ENCODE assay signal across 25 mouse cellular contexts in the genomic region with DNA sequence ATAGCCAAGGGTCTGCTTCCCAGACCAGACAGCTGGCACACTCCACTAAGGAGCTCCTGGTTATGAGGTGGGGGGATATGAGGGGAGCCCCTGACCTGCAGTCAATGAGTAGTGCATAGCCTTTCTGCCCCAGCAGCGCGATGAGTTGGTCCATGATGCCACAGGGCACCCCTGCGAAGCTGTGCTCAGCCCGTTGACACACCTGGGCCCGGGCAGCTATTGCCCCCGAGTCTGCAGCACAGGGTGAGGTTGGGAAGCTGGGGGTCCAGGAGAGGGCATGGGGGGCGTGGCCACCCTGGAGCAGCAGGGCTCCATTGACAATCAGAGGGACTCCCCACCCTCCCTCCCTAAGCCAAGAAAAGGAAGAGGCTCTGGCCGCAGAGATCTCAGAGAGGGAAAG. TPM values are rescaled to one million over a fixed set of nuclear protein-coding genes. Genes with fewer than 3 reads are reported as not detected.
A peak's percentile ranks its signal among the peaks of the same experiment; 100 is the strongest.
DNase-seq lines count a peak whose midpoint lies in the region; ATAC-seq and TF ChIP-seq lines count a peak whose summit lies in the region.
"Had no signal": no experiment of that assay in that cellular context is flagged by ENCODE, and none has a peak within 500 bp of the region (broad histone marks: within the 10 kb centered on the region; RNA-seq: fewer than 3 reads in every experiment).

No protein-coding gene starts in this region.

- H3K4me1 ChIP-seq in cerebellum, adult 2 months (ENCODE audit: control insufficient read depth, insufficient read depth, low read length) = peaks cover 41% of the 10 kb centered on the region
- peaks cover 11% of the 10 kb centered on the region for H3K4me1 ChIP-seq in hindbrain, embryonic 16.5 days (ENCODE audit: control insufficient read depth, insufficient read depth, low read depth, low read length)
- peaks cover 21% of the 10 kb centered on the region for H3K4me1 ChIP-seq in hindbrain, embryonic 14.5 days (replicated peaks; ENCODE audit: control insufficient read depth, insufficient read depth, low read length)

- WGBS in cerebellum, adult 2 months = 30% methylated on average over 8 of the region's 8 CpGs
- WGBS in hindbrain, embryonic 16.5 days = 79% methylated on average over 8 of the region's 8 CpGs
- 95% methylated on average over 8 of the region's 8 CpGs for WGBS in hindbrain, embryonic 14.5 days

- no peaks in the 10 kb centered on the region for H3K27me3 ChIP-seq in cerebellum, adult 2 months (ENCODE audit: control insufficient read depth, insufficient read depth, low read length)
- H3K27me3 ChIP-seq in hindbrain, embryonic 16.5 days (replicated peaks; ENCODE audit: control insufficient read depth, insufficient read depth, low read length) = no peaks in the 10 kb centered on the region
- H3K27me3 ChIP-seq in hindbrain, embryonic 14.5 days (ENCODE audit: control insufficient read depth, insufficient read depth, low read length) = no peaks in the 10 kb centered on the region
- H3K27me3 ChIP-seq: forebrain, embryonic 12.5 days; heart, embryonic 13.5 days; Patski had no signal

- no peaks in the 10 kb centered on the region; the same call in 1 of the 2 replicates for H3K36me3 ChIP-seq in hindbrain, embryonic 16.5 days (ENCODE audit: control insufficient read depth, insufficient read depth, low read length)
- no peaks in the 10 kb centered on the region; the same call in 1 of the 2 replicates for H3K36me3 ChIP-seq in hindbrain, embryonic 14.5 days (replicated peaks; ENCODE audit: control insufficient read depth, insufficient read depth)

- H3K27ac ChIP-seq in cerebellum, adult 2 months (ENCODE audit: insufficient read depth, low read length) = peak overlapping the region; percentile 60
- peak overlapping the region; percentile 54 for H3K27ac ChIP-seq in hindbrain, embryonic 16.5 days (ENCODE audit: low read depth, low read length)
- H3K27ac ChIP-seq in hindbrain, embryonic 14.5 days = no peak overlapping the region
- H3K27ac ChIP-seq: forebrain, embryonic 12.5 days; heart, embryonic 13.5 days; kidney, postnatal 0 days; liver, embryonic 13.5 days had no signal

- ATAC-seq in hindbrain, embryonic 16.5 days = no peak
- no peak for ATAC-seq in hindbrain, embryonic 14.5 days (ENCODE audit: low FRiP score)
- ATAC-seq: intestine, embryonic 16.5 days; lung, postnatal 0 days; Patski had no signal

- no peak overlapping the region; the same call in 1 of the 2 replicates for H3K9ac ChIP-seq in hindbrain, embryonic 16.5 days (ENCODE audit: low read depth, low read length)
- H3K9ac ChIP-seq in hindbrain, embryonic 14.5 days = no peak overlapping the region
- H3K9ac ChIP-seq: forebrain, embryonic 12.5 days; liver, embryonic 13.5 days had no signal

- TF ChIP-seq CTCF in cerebellum, adult 2 months (IDR thresholded peaks at IDR 0.05; ENCODE audit: borderline replicate concordance, insufficient read depth, low read depth, low read length) = no peak

- no peak overlapping the region for H3K4me3 ChIP-seq in cerebellum, adult 2 months (replicated peaks; ENCODE audit: insufficient read depth, low read depth, low read length)
- H3K4me3 ChIP-seq in hindbrain, embryonic 16.5 days (ENCODE audit: low read length) = no peak overlapping the region
- H3K4me3 ChIP-seq in hindbrain, embryonic 14.5 days (replicated peaks; ENCODE audit: low read length) = no peak overlapping the region
- H3K4me3 ChIP-seq: erythroblast, embryonic 14.5 days; forebrain, embryonic 12.5 days; heart, embryonic 13.5 days; liver, embryonic 13.5 days had no signal

- no peak for TF ChIP-seq POLR2A in cerebellum, adult 2 months (IDR thresholded peaks at IDR 0.05; ENCODE audit: borderline replicate concordance, insufficient read depth, low read length)

- no peak overlapping the region for H3K4me2 ChIP-seq in hindbrain, embryonic 16.5 days (ENCODE audit: low read length)
- no peak overlapping the region for H3K4me2 ChIP-seq in hindbrain, embryonic 14.5 days (replicated peaks)
- H3K4me2 ChIP-seq: forebrain, embryonic 12.5 days; heart, embryonic 13.5 days; liver, embryonic 13.5 days had no signal

- DNase-seq in cerebellum, adult 2 months = no peak
- DNase-seq in cerebellum, postnatal 10 days = no peak
- no peak for DNase-seq in hindbrain, embryonic 14.5 days (ENCODE audit: low spot score)
- peak; percentile 66 for DNase-seq in cerebellum, adult 9-10 months
- peak; percentile 37 to 51 for DNase-seq in cerebellum, postnatal 36 days
- DNase-seq in spleen, postnatal 36 days (ENCODE audit: low spot score in 2 of 2) = no peak
- DNase-seq: adrenal gland, postnatal 10 days; gastrocnemius, postnatal 10 days; heart, postnatal 10 days; kidney, adult 8-10 months; kidney, postnatal 4 days; liver, embryonic 13.5 days; lung, adult 18-20 months; lung, postnatal 4 days; midbrain, embryonic 14.5 days; right cerebral cortex, postnatal 25 days; thymus, postnatal 25 days had no signal

- no peaks in the 10 kb centered on the region for H3K9me3 ChIP-seq in hindbrain, embryonic 16.5 days (ENCODE audit: control insufficient read depth, low read length)
- no peaks in the 10 kb centered on the region for H3K9me3 ChIP-seq in hindbrain, embryonic 14.5 days (ENCODE audit: control insufficient read depth, low read length)
- H3K9me3 ChIP-seq: forebrain, embryonic 12.5 days; heart, embryonic 13.5 days; liver, embryonic 13.5 days had no signal

RNA-seq across cellular contexts. Expression of a gene that starts 2.4 kb away (rescaled TPM):
- 14.8 and 15.1 TPM in 2 replicates for polyA plus RNA-seq in cerebellum, adult 2 months (2012; rRNA removed)
- polyA plus RNA-seq in hindbrain, embryonic 16.5 days (2015; fragmentation: Nextera tagmentation; extraction: Ambion mirVana) = 76.0 and 76.2 TPM in 2 replicates
- polyA plus RNA-seq in hindbrain, embryonic 14.5 days (2014; fragmentation: Nextera tagmentation; extraction: Ambion mirVana) = 48.6 and 54.4 TPM in 2 replicates

RNA-seq across cellular contexts. Expression of a gene that starts 17.6 kb away (rescaled TPM):
- 456 and 541 TPM in 2 replicates for polyA plus RNA-seq in cerebellum, adult 2 months (2012; rRNA removed)
- 1,585 and 1,603 TPM in 2 replicates for polyA plus RNA-seq in hindbrain, embryonic 16.5 days (2015; fragmentation: Nextera tagmentation; extraction: Ambion mirVana)
- polyA plus RNA-seq in hindbrain, embryonic 14.5 days (2014; fragmentation: Nextera tagmentation; extraction: Ambion mirVana) = 1,746 and 2,054 TPM in 2 replicates

RNA-seq across cellular contexts. Expression of a gene that starts 20.0 kb away (rescaled TPM):
- 48.1 and 49.1 TPM in 2 replicates for polyA plus RNA-seq in cerebellum, adult 2 months (2012; rRNA removed)
- 30.1 and 37.6 TPM in 2 replicates for polyA plus RNA-seq in hindbrain, embryonic 16.5 days (2015; fragmentation: Nextera tagmentation; extraction: Ambion mirVana)
- 25.6 and 29.3 TPM in 2 replicates for polyA plus RNA-seq in hindbrain, embryonic 14.5 days (2014; fragmentation: Nextera tagmentation; extraction: Ambion mirVana)

RNA-seq across cellular contexts. Expression of a gene that starts 35.6 kb away (rescaled TPM):
- 21.6 and 28.6 TPM in 2 replicates for polyA plus RNA-seq in cerebellum, adult 2 months (2012; rRNA removed)
- 1.8 and 2.1 TPM in 2 replicates for polyA plus RNA-seq in hindbrain, embryonic 16.5 days (2015; fragmentation: Nextera tagmentation; extraction: Ambion mirVana)
- polyA plus RNA-seq in hindbrain, embryonic 14.5 days (2014; fragmentation: Nextera tagmentation; extraction: Ambion mirVana) = 1.5 and 1.6 TPM in 2 replicates

Comparison
In these comparisons a context has a peak if more than half of its experiments do, and no peak if none do; other contexts are left out.
1. DNase-seq: peak in cerebellum, adult 9-10 months (single experiment) and cerebellum, postnatal 36 days (2 of 2); none in cerebellum, adult 2 months (0 of 2), cerebellum, postnatal 10 days (0 of 2), hindbrain, embryonic 14.5 days (single experiment) and spleen, postnatal 36 days (0 of 2).